Mouse (Mus musculus) heart, postnatal 0 days (tissue): ENCODE data around the gene Pdss2. TPM values are rescaled to one million over a fixed set of nuclear protein-coding genes. Genes with fewer than 3 reads are reported as not detected.
A peak's percentile ranks its signal among the peaks of the same experiment; 100 is the strongest.

ENCODE experiments used
- ATAC-seq: fragments of 200-750 bp; cut with Nextera tagmentation; 2 replicates; pipeline ENCODE4 v1.8.0; 2017; ENCODE audit warnings: low read depth, moderate number of reproducible peaks, moderate library complexity; ENCODE audit not compliant: insufficient read depth
- DNase-seq: peaks from one replicate; pipeline ENCODE4 v3.0.0-alpha.2; 2016; ENCODE audit warnings: low spot score
- H3K27ac ChIP-seq: fragments of 300-500 bp; sonication (generic); 2 replicates; pipeline ENCODE4 v1.5.1; 2014; ENCODE audit warnings: low read depth, mild to moderate bottlenecking
- H3K27me3 ChIP-seq: fragments of 300-500 bp; sonication (generic); 2 replicates; pipeline ENCODE4 v1.6.1; 2014; ENCODE audit warnings: low read length, mixed read lengths; ENCODE audit not compliant: control insufficient read depth, insufficient read depth
- H3K36me3 ChIP-seq: fragments of 300-500 bp; sonication (generic); replicated peaks from 2 replicates; pipeline ENCODE4 v1.6.1; 2014; ENCODE audit warnings: low read length, mixed read lengths; ENCODE audit not compliant: control insufficient read depth, insufficient read depth
- H3K4me1 ChIP-seq: fragments of 300-500 bp; sonication (generic); 2 replicates; pipeline ENCODE4 v1.6.1; 2014; ENCODE audit warnings: antibody characterized with exemption; ENCODE audit not compliant: control insufficient read depth, insufficient read depth
- H3K4me2 ChIP-seq: fragments of 300-500 bp; sonication (generic); 2 replicates; pipeline ENCODE4 v1.6.1; 2014; ENCODE audit warnings: low read depth, mild to moderate bottlenecking, low read length, moderate library complexity
- H3K4me3 ChIP-seq: fragments of 300-500 bp; sonication (generic); 2 replicates; pipeline ENCODE4 v1.5.1; 2014; ENCODE audit warnings: low read depth, low read length
- H3K9ac ChIP-seq: fragments of 300-500 bp; sonication (generic); replicated peaks from 2 replicates; pipeline ENCODE4 v1.6.1; 2014; ENCODE audit warnings: low read depth, low read length, mixed read lengths
- H3K9me3 ChIP-seq: fragments of 300-500 bp; sonication (generic); replicated peaks from 2 replicates; pipeline ENCODE4 v1.6.1; 2016; ENCODE audit warnings: low read length; ENCODE audit not compliant: control insufficient read depth
- CTCF ChIP-seq: IDR thresholded peaks from 2 replicates; pipeline ENCODE4 v1.5.1; 2016; ENCODE audit warnings: antibody characterized with exemption, control low read depth, low read depth
- EP300 ChIP-seq: IDR thresholded peaks from 2 replicates; pipeline ENCODE4 v1.6.1; 2016; ENCODE audit warnings: antibody characterized with exemption, low read depth
- WGBS: fragments of 180-500 bp; shearing (Covaris S2); extraction: QIAGEN DNeasy Blood & Tissue Kit; methylation state at CpG from one replicate; pipeline ENCODE4 v1.1.7; 2014; 5-methylcytosine and 5-hydroxymethylcytosine counted together
- polyA plus RNA-seq: library from polyadenylated mRNA; unstranded; fragments of >200 nt; fragmentation: Nextera tagmentation; extraction: Ambion mirVana; gene quantifications from 2 replicates; pipeline ENCODE4 v1.2.1, GENCODE M21; 2015
- total RNA-seq: library from RNA; depleted of rRNA; stranded (reverse); fragments of >200 nt; gene quantifications from 2 replicates; pipeline ENCODE4 v1.2.3, GENCODE M21; 2014; ENCODE audit warnings: low replicate concordance

Pdss2 gene
- total and polyA plus RNA-seq, 2 experiments from 2014 or later: 14.7 to 28.9 TPM

GRCm38 (mm10) chr10:43378279-43378678, 157.0 kb downstream of the Pdss2 start:
- Histone ChIP-seq H3K27me3 (no peaks in the 10 kb centered on the region), H3K36me3 (no peaks in the 10 kb centered on the region), H3K9ac (no peak overlapping the region), H3K27ac (no peak overlapping the region), H3K4me1 (no peaks in the 10 kb centered on the region), H3K4me2 (no peak overlapping the region), H3K4me3 (no peak overlapping the region), H3K9me3 (no peaks in the 10 kb centered on the region)
- 45% methylated on average over 5 of the region's 5 CpGs for WGBS
- DNase-seq: peak; percentile 51
- ATAC-seq: no peak
- TF ChIP-seq EP300: no peak
- TF ChIP-seq CTCF: peak; percentile 73

DNA sequence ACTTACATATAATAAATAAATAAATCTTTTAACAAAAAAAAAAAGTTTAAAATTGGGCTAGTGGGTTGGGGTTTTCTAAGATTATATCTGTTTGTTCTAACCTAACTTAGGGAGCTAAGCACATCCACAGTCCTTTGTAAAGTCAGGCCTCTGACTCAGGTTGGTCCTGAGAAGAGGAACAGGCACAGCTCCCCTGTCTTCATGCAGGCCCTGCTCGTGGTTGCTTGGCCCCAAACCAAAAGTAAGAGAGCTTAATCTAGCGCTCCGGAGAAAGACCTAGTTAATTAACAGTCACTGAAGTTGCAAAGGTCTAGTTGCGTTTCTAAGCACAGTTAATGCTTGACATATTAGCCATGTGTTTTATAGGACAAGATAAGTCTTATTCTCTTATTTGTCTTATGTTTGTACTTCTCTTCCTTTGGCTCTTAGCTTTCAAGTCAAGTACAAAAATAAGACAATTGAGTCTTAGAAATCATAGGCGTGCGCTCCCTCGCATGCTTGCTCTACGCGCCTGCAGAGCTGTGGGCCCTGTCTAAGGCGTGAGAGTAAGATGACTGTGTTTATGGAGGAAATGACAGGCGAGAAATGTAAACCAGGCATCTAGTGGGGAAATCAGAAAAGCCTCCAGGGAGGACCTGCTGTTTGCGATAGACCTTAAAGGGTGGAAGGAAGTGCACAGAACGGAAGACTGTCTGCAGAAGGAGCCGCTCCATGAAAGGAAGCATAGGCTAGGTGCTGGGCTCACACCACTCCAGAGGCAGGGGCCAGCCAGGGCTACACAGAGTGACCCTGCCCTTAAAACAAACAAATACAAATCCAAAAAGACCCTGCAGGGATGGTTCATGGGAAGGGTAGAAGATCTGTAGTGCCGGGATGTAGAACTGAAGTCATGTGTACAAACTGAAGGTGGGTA, 157.7 kb downstream of the Pdss2 start:
- no peak overlapping the region for H3K4me3 ChIP-seq
- no peak for TF ChIP-seq CTCF
- no peaks in the 10 kb centered on the region for H3K36me3 ChIP-seq
- H3K4me2 ChIP-seq: no peak overlapping the region
- H3K27ac ChIP-seq: no peak overlapping the region
- DNase-seq (no peak), ATAC-seq (no peak)
- H3K9me3 ChIP-seq: no peaks in the 10 kb centered on the region
- 52% methylated on average over 15 of the region's 15 CpGs for WGBS
- H3K4me1 ChIP-seq: no peaks in the 10 kb centered on the region
- no peak overlapping the region for H3K9ac ChIP-seq
- H3K27me3 ChIP-seq: no peaks in the 10 kb centered on the region

- DNase-seq (no peak), ATAC-seq (no peak)
- Histone ChIP-seq H3K27me3 (no peaks in the 10 kb centered on the region), H3K4me2 (no peak overlapping the region), H3K36me3 (no peaks in the 10 kb centered on the region), H3K27ac (no peak overlapping the region), H3K9me3 (no peaks in the 10 kb centered on the region), H3K4me1 (no peaks in the 10 kb centered on the region; the same call in 1 of the 2 replicates), H3K4me3 (no peak overlapping the region), H3K9ac (no peak overlapping the region)
- WGBS: 83% methylated on average over 3 of the region's 3 CpGs
- TF ChIP-seq EP300: no peak
- no peak for TF ChIP-seq CTCF
Measured at GRCm38 (mm10) chr10:43382660-43383059, 161.4 kb downstream of the Pdss2 start.

GRCm38 (mm10) chr10:43384623-43385022, 163.3 kb downstream of the Pdss2 start:
- ATAC-seq: no peak

GRCm38 (mm10) chr10:43392921-43393320, 171.6 kb downstream of the Pdss2 start:
- H3K9ac ChIP-seq: no peak overlapping the region
- H3K4me3 ChIP-seq: no peak overlapping the region
- no peak overlapping the region for H3K27ac ChIP-seq
- H3K9me3 ChIP-seq: no peaks in the 10 kb centered on the region
- no peak for ATAC-seq
- DNase-seq: no peak
- no peaks in the 10 kb centered on the region for H3K27me3 ChIP-seq
- H3K4me2 ChIP-seq: no peak overlapping the region
- H3K4me1 ChIP-seq: no peaks in the 10 kb centered on the region
- WGBS: 95% methylated on average over 2 of the region's 2 CpGs
- H3K36me3 ChIP-seq: 0 out of 2 replicates have a peak, but pooled peaks cover 3% of the 10 kb centered on the region
- no peak for TF ChIP-seq EP300
- no peak for TF ChIP-seq CTCF

More at GRCm38 (mm10) chr10:43384623-43385022, 163.3 kb downstream of the Pdss2 start:
- Histone ChIP-seq H3K27ac (no peak overlapping the region), H3K9ac (no peak overlapping the region), H3K9me3 (no peaks in the 10 kb centered on the region), H3K4me1 (no peaks in the 10 kb centered on the region; the same call in 1 of the 2 replicates), H3K4me3 (no peak overlapping the region), H3K27me3 (no peaks in the 10 kb centered on the region), H3K36me3 (no peaks in the 10 kb centered on the region), H3K4me2 (no peak overlapping the region)
- TF ChIP-seq EP300 (no peak), CTCF (no peak)
- no peak for DNase-seq
- WGBS: 43% methylated on average over 5 of the region's 5 CpGs

- no peak overlapping the region for H3K4me3 ChIP-seq
- ATAC-seq: no peak
- no peaks in the 10 kb centered on the region for H3K4me1 ChIP-seq
- TF ChIP-seq CTCF: no peak
- no peak for TF ChIP-seq EP300
- H3K27me3 ChIP-seq: no peaks in the 10 kb centered on the region
- no peaks in the 10 kb centered on the region for H3K9me3 ChIP-seq
- no peak overlapping the region for H3K27ac ChIP-seq
- 76% methylated on average over 6 of the region's 6 CpGs for WGBS
- H3K36me3 ChIP-seq: 0 out of 2 replicates have a peak, but pooled peaks cover 3% of the 10 kb centered on the region
- no peak for DNase-seq
- H3K9ac ChIP-seq: no peak overlapping the region
- H3K4me2 ChIP-seq: no peak overlapping the region
Measured at GRCm38 (mm10) chr10:43393818-43394217, 172.5 kb downstream of the Pdss2 start.
